Mouse (Mus musculus) small intestine, adult 2 months (tissue): ENCODE data around the gene Dcun1d3. TPM values are rescaled to one million over a fixed set of nuclear protein-coding genes. Genes with fewer than 3 reads are reported as not detected.

Experiments used
- H3K27ac ChIP-seq: fragments of 200-500 bp; 2 replicates; pipeline ENCODE4 v1.5.1; 2012; ENCODE audit warnings: low read depth, low read length, control low read depth, inconsistent platforms; ENCODE audit not compliant: insufficient read depth
- H3K27me3 ChIP-seq: fragments of 200-500 bp; 2 replicates; pipeline ENCODE4 v1.6.1; 2012; ENCODE audit warnings: mild to moderate bottlenecking, moderate library complexity, low read length, inconsistent platforms; ENCODE audit not compliant: control insufficient read depth, insufficient read depth
- H3K36me3 ChIP-seq: fragments of 200-500 bp; 2 replicates; pipeline ENCODE4 v1.6.1; 2012; ENCODE audit warnings: mild to moderate bottlenecking, low read length, control low read depth, inconsistent platforms; ENCODE audit not compliant: control insufficient read depth, insufficient read depth
- H3K4me1 ChIP-seq: fragments of 200-500 bp; 2 replicates; pipeline ENCODE4 v1.6.1; 2012; ENCODE audit warnings: low read length, inconsistent platforms, mixed read lengths; ENCODE audit not compliant: control insufficient read depth, insufficient read depth, insufficient read length
- H3K4me3 ChIP-seq: fragments of 200-500 bp; 2 replicates; pipeline ENCODE4 v1.5.1; 2012; ENCODE audit warnings: low read depth, mild to moderate bottlenecking, control low read depth, inconsistent platforms, low read length, moderate library complexity
- CTCF ChIP-seq: fragments of 200-500 bp; IDR thresholded peaks from 2 replicates; pipeline ENCODE4 v1.5.1; 2012; ENCODE audit warnings: low read depth, mild to moderate bottlenecking, control low read depth, inconsistent platforms, low read length, moderate library complexity, mixed read lengths; ENCODE audit not compliant: insufficient replicate concordance, insufficient read length; ENCODE audit errors: extremely low read depth
- POLR2A ChIP-seq: fragments of 200-500 bp; IDR thresholded peaks from 2 replicates; pipeline ENCODE4 v1.6.1; 2012; ENCODE audit warnings: low read depth, mild to moderate bottlenecking, control low read depth, inconsistent platforms, low read length, moderate library complexity
- WGBS: fragments of 180-500 bp; shearing (Covaris S2); methylation state at CpG from one replicate; pipeline ENCODE4 v1.1.7; 2018; 5-methylcytosine and 5-hydroxymethylcytosine counted together
- polyA plus RNA-seq: library from polyadenylated mRNA; depleted of rRNA; stranded (reverse); fragments of >200 nt; gene quantifications from 2 replicates; pipeline ENCODE4 v1.2.3, GENCODE M21; 2012; rRNA removed

The Dcun1d3 gene
- polyA plus RNA-seq, 1 experiment: 2.8 TPM

- TF ChIP-seq CTCF (no peak), POLR2A (no peak)
- 89% methylated on average over 5 of the region's 5 CpGs for WGBS
- Histone ChIP-seq H3K4me3 (no peak overlapping the region), H3K36me3 (peaks cover 12% of the 10 kb centered on the region), H3K4me1 (no peaks in the 10 kb centered on the region), H3K27ac (no peak overlapping the region), H3K27me3 (no peaks in the 10 kb centered on the region)
Observed at GRCm38 (mm10) chr7:119807396-119807795, 88.7 kb downstream of the Dcun1d3 start.

Other genes with a start within 250 kb of the Dcun1d3 start
- not detected in 2 replicates for gene Acsm4, start 206.3 kb downstream of the Dcun1d3 start, polyA plus RNA-seq
- 7.8 and 8.4 TPM in 2 replicates for gene Thumpd1, start 175.5 kb downstream of the Dcun1d3 start, polyA plus RNA-seq
- gene Acsm3, start 135.4 kb downstream of the Dcun1d3 start, polyA plus RNA-seq: 0.67 and 4.1 TPM in 2 replicates
- 0.13 and 0.62 TPM in 2 replicates for gene Rexo5, start 102.3 kb downstream of the Dcun1d3 start, polyA plus RNA-seq
- 0.20 and 0.33 TPM in 2 replicates for gene Eri2, start 102.2 kb downstream of the Dcun1d3 start, polyA plus RNA-seq
- 0.14 and 0.65 TPM in 2 replicates for gene Lyrm1, start 437 bp downstream of the Dcun1d3 start, polyA plus RNA-seq
- gene Dnah3, start 199.0 kb upstream of the Dcun1d3 start, polyA plus RNA-seq: not detected in 2 replicates
- gene Tmem159, start 206.1 kb upstream of the Dcun1d3 start, polyA plus RNA-seq: 6.8 and 14.2 TPM in 2 replicates
- 0.04 and 0.05 TPM in 2 replicates for gene Zp2, start 249.0 kb upstream of the Dcun1d3 start, polyA plus RNA-seq